Mouse (Mus musculus): ENCODE measurements at regions not wholly inside any gene's neighbourhood (a gene's known extent, or its start where the extent isn't known, plus 50 kb on each side); places are given as distances from the start of the nearest gene placed in this dataset.

- H3K4me1 ChIP-seq: peaks cover 14% of the 10 kb centered on the region; the same call in 1 of the 2 replicates
- no peaks in the 10 kb centered on the region for H3K27me3 ChIP-seq (ENCODE audit: low read depth, poor library complexity, severe bottlenecking)
- no peaks in the 10 kb centered on the region for H3K9me3 ChIP-seq (replicated peaks)
- no peaks in the 10 kb centered on the region for H3K36me3 ChIP-seq
- H3K27ac ChIP-seq (replicated peaks): no peak overlapping the region
- H3K4me3 ChIP-seq: no peak overlapping the region
- no peak for DNase-seq (ENCODE audit: low spot score)
- WGBS: 66% methylated on average over 3 of the region's 3 CpGs
Measured at GRCm38 (mm10) chr14:67181586-67181985, 1172.6 kb upstream of the Gulo start.

GRCm38 (mm10) chr14:67179549-67179948 is 1170.5 kb upstream of the Gulo start:
- peaks cover 14% of the 10 kb centered on the region; the same call in 1 of the 2 replicates for H3K4me1 ChIP-seq
- no peak overlapping the region for H3K4me3 ChIP-seq
- H3K9me3 ChIP-seq (replicated peaks): no peaks in the 10 kb centered on the region
- H3K27ac ChIP-seq (replicated peaks): no peak overlapping the region
- no peaks in the 10 kb centered on the region for H3K27me3 ChIP-seq (ENCODE audit: low read depth, poor library complexity, severe bottlenecking)
- DNase-seq (ENCODE audit: low spot score): no peak
- no peaks in the 10 kb centered on the region for H3K36me3 ChIP-seq

- H3K27me3 ChIP-seq (ENCODE audit: low read depth, poor library complexity, severe bottlenecking): no peaks in the 10 kb centered on the region
- 62% methylated on average over 9 of the region's 9 CpGs for WGBS
- DNase-seq (ENCODE audit: low spot score): no peak
Measured at GRCm38 (mm10) chr14:67178329-67179039, 1169.5 kb upstream of the Gulo start.

GRCm38 (mm10) chr14:67176672-67177071 is 1167.7 kb upstream of the Gulo start:
- Histone ChIP-seq H3K36me3 (no peaks in the 10 kb centered on the region), H3K4me1 (peaks cover 14% of the 10 kb centered on the region; the same call in 1 of the 2 replicates), H3K27ac (replicated peaks) (no peak overlapping the region), H3K9me3 (replicated peaks) (no peaks in the 10 kb centered on the region), H3K4me3 (no peak overlapping the region), H3K27me3 (ENCODE audit: low read depth, poor library complexity, severe bottlenecking) (no peaks in the 10 kb centered on the region)
- WGBS: 73% methylated on average over 6 of the region's 6 CpGs
- no peak for DNase-seq (ENCODE audit: low spot score)

More at GRCm38 (mm10) chr14:67178329-67179039, 1169.5 kb upstream of the Gulo start:
- no peaks in the 10 kb centered on the region for H3K36me3 ChIP-seq
- no peak overlapping the region for H3K27ac ChIP-seq (replicated peaks)
- no peak overlapping the region for H3K4me3 ChIP-seq
- H3K9me3 ChIP-seq (replicated peaks): no peaks in the 10 kb centered on the region
- peaks cover 14% of the 10 kb centered on the region; the same call in 1 of the 2 replicates for H3K4me1 ChIP-seq

GRCm38 (mm10) chr14:67176100-67176499 is 1167.1 kb upstream of the Gulo start:
- 91% methylated on average over 6 of the region's 6 CpGs for WGBS
- DNase-seq (ENCODE audit: low spot score): no peak

GRCm38 (mm10) chr14:67174929-67175328 is 1165.9 kb upstream of the Gulo start:
- no peak overlapping the region for H3K4me3 ChIP-seq
- WGBS: 81% methylated on average over 7 of the region's 7 CpGs
- no peaks in the 10 kb centered on the region for H3K9me3 ChIP-seq (replicated peaks)
- peaks cover 14% of the 10 kb centered on the region; the same call in 1 of the 2 replicates for H3K4me1 ChIP-seq
- H3K27me3 ChIP-seq (ENCODE audit: low read depth, poor library complexity, severe bottlenecking): no peaks in the 10 kb centered on the region
- H3K36me3 ChIP-seq: no peaks in the 10 kb centered on the region
- DNase-seq (ENCODE audit: low spot score): no peak
- H3K27ac ChIP-seq (replicated peaks): no peak overlapping the region

More at GRCm38 (mm10) chr14:67176100-67176499, 1167.1 kb upstream of the Gulo start:
- no peaks in the 10 kb centered on the region for H3K27me3 ChIP-seq (ENCODE audit: low read depth, poor library complexity, severe bottlenecking)
- no peak overlapping the region for H3K27ac ChIP-seq (replicated peaks)
- H3K4me1 ChIP-seq: peaks cover 14% of the 10 kb centered on the region; the same call in 1 of the 2 replicates
- no peaks in the 10 kb centered on the region for H3K36me3 ChIP-seq
- no peak overlapping the region for H3K4me3 ChIP-seq
- H3K9me3 ChIP-seq (replicated peaks): no peaks in the 10 kb centered on the region

- WGBS: 83% methylated on average over 6 of the region's 6 CpGs
- H3K27ac ChIP-seq (replicated peaks): no peak overlapping the region
- H3K9me3 ChIP-seq (replicated peaks): no peaks in the 10 kb centered on the region
- H3K27me3 ChIP-seq (ENCODE audit: low read depth, poor library complexity, severe bottlenecking): no peaks in the 10 kb centered on the region
- DNase-seq (ENCODE audit: low spot score): no peak
- H3K4me1 ChIP-seq: peaks cover 3% of the 10 kb centered on the region; the same call in 1 of the 2 replicates
- no peaks in the 10 kb centered on the region for H3K36me3 ChIP-seq
- H3K4me3 ChIP-seq: no peak overlapping the region
Measured at GRCm38 (mm10) chr14:67170801-67171200, 1161.8 kb upstream of the Gulo start.

GRCm38 (mm10) chr14:67170248-67170647 is 1161.2 kb upstream of the Gulo start:
- 62% methylated on average over 3 of the region's 3 CpGs for WGBS
- Histone ChIP-seq H3K27ac (replicated peaks) (no peak overlapping the region), H3K4me3 (no peak overlapping the region), H3K27me3 (ENCODE audit: low read depth, poor library complexity, severe bottlenecking) (no peaks in the 10 kb centered on the region), H3K36me3 (no peaks in the 10 kb centered on the region), H3K9me3 (replicated peaks) (no peaks in the 10 kb centered on the region), H3K4me1 (peaks cover 3% of the 10 kb centered on the region; the same call in 1 of the 2 replicates)
- DNase-seq (ENCODE audit: low spot score): no peak

GRCm38 (mm10) chr14:67169201-67169600 is 1160.2 kb upstream of the Gulo start:
- H3K27me3 ChIP-seq (ENCODE audit: low read depth, poor library complexity, severe bottlenecking): no peaks in the 10 kb centered on the region
- no peak overlapping the region for H3K27ac ChIP-seq (replicated peaks)
- H3K4me3 ChIP-seq: no peak overlapping the region
- H3K36me3 ChIP-seq: no peaks in the 10 kb centered on the region
- no peak for DNase-seq (ENCODE audit: low spot score)
- no peaks in the 10 kb centered on the region for H3K9me3 ChIP-seq (replicated peaks)
- 95% methylated on average over 1 of the region's 1 CpGs for WGBS
- H3K4me1 ChIP-seq: peaks cover 3% of the 10 kb centered on the region; the same call in 1 of the 2 replicates

- Histone ChIP-seq H3K27ac (replicated peaks) (no peak overlapping the region), H3K4me3 (no peak overlapping the region), H3K4me1 (0 out of 2 replicates have a peak, but pooled peaks cover 3% of the 10 kb centered on the region), H3K9me3 (replicated peaks) (no peaks in the 10 kb centered on the region), H3K27me3 (ENCODE audit: low read depth, poor library complexity, severe bottlenecking) (no peaks in the 10 kb centered on the region), H3K36me3 (no peaks in the 10 kb centered on the region)
- no peak for DNase-seq (ENCODE audit: low spot score)
- 89% methylated on average over 10 of the region's 10 CpGs for WGBS
Measured at GRCm38 (mm10) chr14:67159996-67160395, 1151.0 kb upstream of the Gulo start.

GRCm38 (mm10) chr14:67158867-67159266 is 1149.9 kb upstream of the Gulo start:
- no peaks in the 10 kb centered on the region for H3K36me3 ChIP-seq
- no peaks in the 10 kb centered on the region for H3K9me3 ChIP-seq (replicated peaks)
- 88% methylated on average over 9 of the region's 9 CpGs for WGBS
- no peak overlapping the region for H3K4me3 ChIP-seq
- no peak for DNase-seq (ENCODE audit: low spot score)
- 0 out of 2 replicates have a peak, but pooled peaks cover 3% of the 10 kb centered on the region for H3K4me1 ChIP-seq
- H3K27ac ChIP-seq (replicated peaks): no peak overlapping the region
- no peaks in the 10 kb centered on the region for H3K27me3 ChIP-seq (ENCODE audit: low read depth, poor library complexity, severe bottlenecking)

GRCm38 (mm10) chr14:67156366-67156765 is 1147.4 kb upstream of the Gulo start:
- Histone ChIP-seq H3K4me3 (no peak overlapping the region), H3K36me3 (no peaks in the 10 kb centered on the region), H3K9me3 (replicated peaks) (no peaks in the 10 kb centered on the region), H3K4me1 (0 out of 2 replicates have a peak, but pooled peaks cover 3% of the 10 kb centered on the region), H3K27ac (replicated peaks) (no peak overlapping the region), H3K27me3 (ENCODE audit: low read depth, poor library complexity, severe bottlenecking) (no peaks in the 10 kb centered on the region)
- 88% methylated on average over 8 of the region's 8 CpGs for WGBS
- DNase-seq (ENCODE audit: low spot score): no peak

- no peak overlapping the region for H3K27ac ChIP-seq (replicated peaks)
- WGBS: 77% methylated on average over 3 of the region's 3 CpGs
- no peaks in the 10 kb centered on the region for H3K27me3 ChIP-seq (ENCODE audit: low read depth, poor library complexity, severe bottlenecking)
- no peak for DNase-seq (ENCODE audit: low spot score)
- H3K4me3 ChIP-seq: no peak overlapping the region
- no peaks in the 10 kb centered on the region for H3K9me3 ChIP-seq (replicated peaks)
- no peaks in the 10 kb centered on the region for H3K36me3 ChIP-seq
- H3K4me1 ChIP-seq: 0 out of 2 replicates have a peak, but pooled peaks cover 3% of the 10 kb centered on the region
Measured at GRCm38 (mm10) chr14:67153621-67154020, 1144.6 kb upstream of the Gulo start.
